Mouse (Mus musculus) macrophage (primary cell): ENCODE results near the gene Gpr132. TPM values are rescaled to one million over a fixed set of nuclear protein-coding genes. Genes with fewer than 3 reads are reported as not detected.

Experiments used
- H3K27ac ChIP-seq: fragments of 350-480 bp; formaldehyde crosslinking; 2 replicates; pipeline ENCODE4 v1.9.0; 2021
- H3K36me3 ChIP-seq: fragments of 350-480 bp; formaldehyde crosslinking; 2 replicates; pipeline ENCODE4 v1.9.0; 2021; ENCODE audit errors: inconsistent target
- H3K4me3 ChIP-seq: fragments of 350-480 bp; formaldehyde crosslinking; 2 replicates; pipeline ENCODE4 v1.9.0; 2021; ENCODE audit errors: inconsistent target
- H3K79me2 ChIP-seq: fragments of 350-480 bp; formaldehyde crosslinking; 2 replicates; pipeline ENCODE4 v1.9.0; 2021; ENCODE audit errors: inconsistent target
- WGBS: methylation state at CpG from one replicate; pipeline ENCODE4 v1.1.7; 2026; ENCODE audit warnings: inconsistent platforms; ENCODE audit not compliant: missing documents; 5-methylcytosine and 5-hydroxymethylcytosine counted together
- polyA plus RNA-seq: library from polyadenylated mRNA; stranded (reverse); fragments of 250-400 nt; gene quantifications from 3 replicates; pipeline ENCODE4 v1.2.4, GENCODE M21; 2018; ENCODE audit warnings: inconsistent platforms

Gene Gpr132
- polyA plus RNA-seq, 1 experiment from 2014 or later, result 2.0 TPM

DNA sequence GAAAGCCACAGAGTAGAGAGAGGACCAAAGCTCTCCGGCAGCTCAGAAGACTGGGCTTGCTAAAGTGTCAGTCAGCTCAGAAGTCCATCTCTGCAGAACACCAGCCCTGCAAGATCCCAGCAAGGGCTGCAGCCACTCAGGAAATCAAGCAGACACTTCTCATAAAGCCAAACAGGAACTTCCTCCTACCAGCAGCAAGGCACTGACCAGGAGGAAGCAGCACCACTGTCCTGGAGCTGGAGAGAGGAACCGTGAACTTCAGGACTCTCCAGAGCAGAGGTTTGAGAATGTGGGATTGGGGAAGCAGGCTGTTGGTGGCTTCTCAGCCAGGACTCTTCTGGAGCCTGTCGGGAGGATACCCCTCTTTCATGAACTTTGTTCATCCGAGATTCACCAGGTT is 26.9 kb upstream of the Gpr132 start:
- Histone ChIP-seq H3K4me3 (no peak overlapping the region), H3K27ac (peak overlapping the region; percentile 90), H3K36me3 (no peaks in the 10 kb centered on the region), H3K79me2 (no peaks in the 10 kb centered on the region)
- WGBS, result 12% methylated on average over 4 of the region's 4 CpGs

DNA sequence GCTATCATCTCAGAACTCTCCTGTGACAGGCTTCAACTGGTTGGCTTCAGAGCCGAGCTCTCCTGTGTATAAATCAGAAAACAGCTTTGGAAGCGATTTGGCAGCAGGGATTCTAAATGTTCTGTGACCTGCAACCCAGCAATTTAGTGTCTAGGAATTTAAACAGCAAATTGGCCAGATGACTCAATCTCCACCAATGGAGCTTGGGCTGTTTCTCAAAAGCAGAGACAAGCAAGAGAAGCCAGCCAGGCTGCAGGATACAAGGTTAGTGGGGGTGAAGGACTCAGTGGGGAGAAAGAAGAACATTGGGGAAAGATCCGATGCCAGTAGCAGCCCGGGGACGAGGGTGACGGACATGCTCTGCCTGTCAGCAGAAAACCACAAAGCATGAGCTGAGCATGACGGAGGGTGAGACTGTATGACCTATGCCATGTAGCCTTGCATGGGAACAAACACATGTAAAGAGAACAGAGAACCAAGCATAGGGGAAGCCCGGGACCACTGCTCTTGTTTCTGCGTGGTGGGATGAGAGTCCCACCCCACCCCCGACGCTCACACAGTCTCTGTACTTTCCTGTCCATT is 26.4 kb upstream of the Gpr132 start:
- Histone ChIP-seq H3K4me3 (no peak overlapping the region), H3K36me3 (no peaks in the 10 kb centered on the region), H3K27ac (peak overlapping the region; percentile 90), H3K79me2 (no peaks in the 10 kb centered on the region)
- 22% methylated on average over 11 of the region's 11 CpGs for WGBS

DNA sequence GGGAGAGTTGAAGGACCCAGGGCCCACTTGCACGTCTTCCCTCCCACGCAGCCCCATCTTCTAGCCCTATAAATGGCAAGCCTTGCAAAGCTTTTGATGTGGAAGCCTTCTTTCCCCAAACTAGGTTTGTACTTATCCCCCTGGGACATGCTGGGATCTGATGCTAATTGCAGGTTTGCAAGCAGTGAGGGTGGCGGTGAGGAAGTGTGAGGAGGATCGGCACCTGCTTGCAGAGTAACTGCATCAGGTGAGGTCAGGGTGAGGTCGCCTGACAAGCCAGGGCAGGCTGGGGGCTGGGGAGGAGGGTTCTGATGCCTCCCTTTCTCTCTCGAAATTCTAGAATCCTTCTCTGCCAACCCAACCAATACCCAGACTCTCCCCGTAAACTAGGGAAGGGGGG is 17.4 kb upstream of the Gpr132 start:
- 88% methylated on average over 6 of the region's 7 CpGs for WGBS
- H3K4me3 ChIP-seq, result no peak overlapping the region
- H3K27ac ChIP-seq, result no peak overlapping the region
- no peaks in the 10 kb centered on the region for H3K36me3 ChIP-seq
- no peaks in the 10 kb centered on the region for H3K79me2 ChIP-seq

DNA sequence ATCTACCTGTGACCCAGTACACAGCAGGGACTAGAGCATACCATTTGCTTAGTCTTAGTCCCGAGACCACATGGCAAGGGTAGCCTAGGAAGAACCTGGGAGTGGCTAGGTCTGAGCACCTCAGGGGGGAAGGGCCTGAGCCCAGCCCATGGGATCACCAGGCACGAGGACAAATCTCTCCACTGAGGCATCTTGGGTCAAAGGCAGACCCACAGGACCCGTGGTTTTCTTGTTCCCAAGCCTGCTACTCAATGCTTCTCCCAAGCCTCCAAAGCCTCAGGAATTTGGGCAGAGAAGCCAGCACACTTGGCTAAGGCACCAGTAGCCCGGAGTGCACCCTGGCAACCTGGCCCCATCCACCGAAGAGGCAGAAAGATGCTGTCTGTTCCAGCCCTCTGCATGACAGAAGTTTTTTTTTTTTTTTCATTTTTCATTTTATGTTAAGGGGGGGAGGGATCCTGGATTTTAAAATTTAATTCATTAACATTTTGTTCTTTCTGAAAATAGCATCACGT is 13.3 kb upstream of the Gpr132 start:
- 96% methylated on average over 6 of the region's 6 CpGs for WGBS
- Histone ChIP-seq H3K36me3 (no peaks in the 10 kb centered on the region), H3K4me3 (no peak overlapping the region), H3K27ac (no peak overlapping the region), H3K79me2 (no peaks in the 10 kb centered on the region)

DNA sequence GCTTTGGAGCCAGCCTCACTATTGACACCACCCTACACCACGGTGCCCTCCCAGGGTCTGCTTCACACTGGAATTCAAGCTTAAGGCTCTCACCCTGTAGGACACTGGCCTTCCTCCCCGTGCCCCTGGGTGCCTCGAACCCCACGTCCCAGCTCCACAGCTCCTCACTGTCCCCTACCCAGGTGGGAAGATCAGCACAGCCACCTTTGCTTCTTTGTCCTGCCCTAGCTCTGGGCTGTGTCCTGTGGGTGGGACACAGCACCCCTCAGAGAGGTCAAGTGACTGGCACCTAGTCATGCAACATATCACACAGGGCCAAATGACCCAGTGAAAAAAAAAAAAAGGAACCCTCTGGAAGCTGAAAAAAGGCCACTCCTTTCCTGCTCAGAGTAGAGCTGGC is 12.6 kb upstream of the Gpr132 start:
- WGBS, result 93% methylated on average over 4 of the region's 4 CpGs

DNA sequence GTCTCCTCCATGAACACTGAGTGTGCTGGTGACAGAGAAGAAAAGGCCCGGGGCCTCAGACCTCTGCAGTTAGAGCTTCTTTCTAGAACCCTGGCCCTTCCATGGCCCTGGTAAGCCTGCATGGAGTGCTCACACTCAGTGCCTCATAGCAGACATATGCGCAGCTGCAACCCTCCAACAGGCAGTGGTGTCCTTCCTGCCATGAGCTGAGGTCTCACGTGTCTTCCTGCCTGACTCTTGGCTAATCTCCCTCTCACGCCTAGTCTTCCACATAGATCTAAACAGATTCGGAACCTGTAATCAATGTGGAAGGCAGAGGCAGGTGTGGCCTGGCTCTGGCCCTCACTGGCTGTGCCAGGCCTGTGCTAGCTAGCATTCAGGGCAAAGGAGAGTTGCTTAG is 11.7 kb upstream of the Gpr132 start:
- Histone ChIP-seq H3K79me2 (no peaks in the 10 kb centered on the region), H3K27ac (no peak overlapping the region), H3K4me3 (no peak overlapping the region), H3K36me3 (no peaks in the 10 kb centered on the region)
- WGBS, result 43% methylated on average over 5 of the region's 5 CpGs

More for the DNA sequence above, 12.6 kb upstream of the Gpr132 start:
- Histone ChIP-seq H3K36me3 (no peaks in the 10 kb centered on the region), H3K4me3 (no peak overlapping the region), H3K79me2 (no peaks in the 10 kb centered on the region), H3K27ac (no peak overlapping the region)

DNA sequence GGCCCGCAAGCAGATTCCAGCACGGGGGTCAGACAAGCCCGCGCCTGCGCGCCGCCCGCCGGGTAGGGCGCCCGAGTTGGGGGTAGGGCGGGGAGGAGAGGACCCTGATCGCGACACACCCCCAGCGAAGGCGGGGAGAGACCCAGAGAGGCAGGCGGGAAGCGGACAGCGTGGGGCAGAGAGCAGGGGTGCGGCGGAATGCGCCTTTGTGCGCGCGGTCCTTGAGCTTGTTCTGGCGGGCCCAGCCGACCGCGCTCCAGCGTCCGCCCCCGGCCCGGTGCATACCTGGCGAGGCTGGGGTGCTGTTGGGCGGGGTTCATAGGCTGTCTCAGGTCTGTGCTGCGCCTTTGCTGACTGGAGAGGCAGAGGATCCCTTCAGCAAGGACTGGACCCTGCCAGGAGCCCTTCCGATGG is 9.6 kb upstream of the Gpr132 start:
- no peaks in the 10 kb centered on the region for H3K79me2 ChIP-seq
- no peaks in the 10 kb centered on the region for H3K36me3 ChIP-seq
- no peak overlapping the region for H3K27ac ChIP-seq
- 8% methylated on average over 34 of the region's 37 CpGs for WGBS
- H3K4me3 ChIP-seq, result no peak overlapping the region

DNA sequence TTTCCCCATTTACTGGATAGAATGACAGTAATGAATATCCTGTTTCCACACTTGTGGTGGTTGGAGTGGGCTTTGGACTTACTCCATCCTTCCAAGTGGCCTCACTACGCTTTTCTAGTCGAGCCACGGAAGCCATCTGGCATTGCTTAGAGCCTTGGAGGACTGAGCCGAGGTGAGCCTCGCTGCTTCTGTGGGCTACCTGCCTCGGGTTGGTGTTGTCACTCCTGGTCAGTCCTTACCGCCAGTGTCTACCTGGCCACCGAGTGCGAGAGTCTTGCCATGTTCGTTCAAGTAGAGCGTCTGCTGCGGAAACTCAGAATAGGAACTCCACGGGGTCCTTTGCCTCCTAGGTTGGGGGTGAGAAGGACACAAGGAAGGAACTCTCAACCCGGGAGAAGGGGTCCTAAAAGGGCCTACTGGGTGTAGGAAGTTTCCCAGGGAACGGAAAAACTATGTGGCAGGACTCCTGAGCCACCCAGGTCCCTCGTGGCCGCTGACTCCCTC is 9.1 kb upstream of the Gpr132 start:
- Histone ChIP-seq H3K4me3 (no peak overlapping the region), H3K36me3 (no peaks in the 10 kb centered on the region), H3K79me2 (no peaks in the 10 kb centered on the region), H3K27ac (no peak overlapping the region)
- WGBS, result 13% methylated on average over 17 of the region's 17 CpGs

DNA sequence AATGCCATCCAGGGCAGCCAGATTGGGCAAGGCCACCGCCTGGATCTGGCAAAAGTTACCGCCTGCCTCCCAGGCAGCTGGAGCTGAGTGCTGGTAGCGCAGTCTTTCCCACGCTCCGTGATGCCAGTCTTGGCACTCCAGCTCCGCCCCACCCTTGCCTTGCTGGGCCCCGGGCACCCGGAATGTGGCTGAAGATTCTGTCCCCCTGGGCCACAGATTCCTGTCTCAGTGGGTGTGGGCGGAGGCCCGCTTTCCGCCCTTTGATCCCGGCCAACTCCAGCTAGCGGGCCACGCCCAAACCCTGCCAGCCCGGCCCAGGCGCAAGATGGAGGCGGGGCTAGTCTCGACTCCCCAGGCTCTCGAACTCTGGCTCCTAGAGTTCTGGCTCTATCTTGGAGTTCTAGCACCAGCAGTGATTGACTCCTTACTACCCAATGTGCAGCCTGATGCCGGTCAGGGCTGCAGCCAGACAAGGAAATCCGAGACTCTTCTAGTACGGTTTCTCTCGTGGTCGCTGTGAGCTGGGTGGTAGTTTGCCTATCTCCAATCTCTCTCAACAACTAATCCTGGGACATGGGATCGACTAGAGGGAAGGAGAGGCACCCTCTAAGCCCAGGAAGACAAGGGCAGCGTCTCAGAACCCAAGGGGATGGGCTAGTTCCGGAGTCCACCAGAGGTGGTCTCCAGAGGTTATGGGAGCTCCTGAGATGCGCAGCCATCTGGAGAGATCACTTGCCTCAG is 8.5 kb upstream of the Gpr132 start:
- WGBS, result 9% methylated on average over 28 of the region's 28 CpGs
- H3K4me3 ChIP-seq, result no peak overlapping the region

DNA sequence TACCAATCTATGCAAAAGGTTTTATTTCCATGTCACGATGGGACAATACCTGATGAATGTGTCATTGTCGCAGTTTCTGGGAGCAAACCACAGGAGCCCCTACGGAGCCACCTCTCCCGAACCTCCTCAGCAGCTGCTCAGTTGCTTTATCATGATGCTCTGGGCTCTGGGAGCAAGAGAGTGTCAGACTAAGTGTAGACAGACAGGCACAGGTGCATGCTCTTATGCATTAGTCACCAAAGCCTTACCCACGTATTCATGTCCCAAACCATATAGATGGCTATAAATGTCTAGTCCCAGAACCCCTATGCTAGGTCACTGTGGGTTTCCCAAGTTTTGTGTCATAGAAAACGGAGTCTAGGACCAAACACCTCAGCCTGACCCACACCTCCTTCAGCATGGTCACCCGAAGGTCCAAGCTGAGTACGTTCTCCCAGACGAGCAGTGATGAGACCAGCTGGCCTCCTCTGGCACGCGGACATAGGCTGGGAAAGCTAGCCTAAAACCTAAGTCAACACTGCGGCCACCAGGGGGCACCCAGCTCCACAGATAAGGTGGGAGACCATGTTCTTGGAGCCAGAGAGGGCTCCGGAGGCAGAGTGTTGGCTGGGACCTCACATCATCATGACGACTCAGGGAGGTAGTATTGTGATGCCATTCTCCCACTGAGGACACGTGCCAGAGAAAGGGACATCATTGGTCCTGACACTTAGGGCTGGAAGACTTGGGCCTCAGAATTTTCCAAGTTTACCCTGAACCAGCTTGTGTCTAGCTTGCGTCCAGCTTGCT is 7.4 kb upstream of the Gpr132 start:
- H3K27ac ChIP-seq, result no peak overlapping the region
- no peak overlapping the region for H3K4me3 ChIP-seq
- 30% methylated on average over 16 of the region's 16 CpGs for WGBS
- no peaks in the 10 kb centered on the region for H3K79me2 ChIP-seq
- H3K36me3 ChIP-seq, result no peaks in the 10 kb centered on the region

More for the DNA sequence above, 8.5 kb upstream of the Gpr132 start:
- no peaks in the 10 kb centered on the region for H3K36me3 ChIP-seq
- H3K27ac ChIP-seq, result no peak overlapping the region
- H3K79me2 ChIP-seq, result no peaks in the 10 kb centered on the region

DNA sequence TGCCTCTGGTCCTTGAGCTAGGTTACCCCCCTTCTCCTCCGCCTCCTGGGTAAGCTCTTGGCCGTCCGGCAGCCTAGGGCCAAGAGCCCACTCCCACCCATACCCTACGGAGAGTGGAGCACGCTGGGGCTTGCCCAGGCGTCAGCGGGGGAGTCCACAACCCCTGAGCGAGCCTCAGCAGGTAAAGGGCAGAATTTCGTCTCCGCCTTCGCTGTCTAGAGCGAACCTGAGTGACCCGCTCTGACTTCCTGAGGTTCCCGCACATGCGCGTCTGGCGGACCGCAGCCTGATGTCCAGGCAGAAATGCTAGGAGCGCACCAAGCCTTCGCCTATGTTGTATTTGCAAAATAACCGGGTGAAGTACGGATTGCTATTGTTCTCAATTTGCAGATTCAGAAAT is 6.2 kb upstream of the Gpr132 start:
- Histone ChIP-seq H3K79me2 (no peaks in the 10 kb centered on the region), H3K4me3 (no peak overlapping the region), H3K27ac (no peak overlapping the region), H3K36me3 (no peaks in the 10 kb centered on the region)
- 52% methylated on average over 22 of the region's 22 CpGs for WGBS

DNA sequence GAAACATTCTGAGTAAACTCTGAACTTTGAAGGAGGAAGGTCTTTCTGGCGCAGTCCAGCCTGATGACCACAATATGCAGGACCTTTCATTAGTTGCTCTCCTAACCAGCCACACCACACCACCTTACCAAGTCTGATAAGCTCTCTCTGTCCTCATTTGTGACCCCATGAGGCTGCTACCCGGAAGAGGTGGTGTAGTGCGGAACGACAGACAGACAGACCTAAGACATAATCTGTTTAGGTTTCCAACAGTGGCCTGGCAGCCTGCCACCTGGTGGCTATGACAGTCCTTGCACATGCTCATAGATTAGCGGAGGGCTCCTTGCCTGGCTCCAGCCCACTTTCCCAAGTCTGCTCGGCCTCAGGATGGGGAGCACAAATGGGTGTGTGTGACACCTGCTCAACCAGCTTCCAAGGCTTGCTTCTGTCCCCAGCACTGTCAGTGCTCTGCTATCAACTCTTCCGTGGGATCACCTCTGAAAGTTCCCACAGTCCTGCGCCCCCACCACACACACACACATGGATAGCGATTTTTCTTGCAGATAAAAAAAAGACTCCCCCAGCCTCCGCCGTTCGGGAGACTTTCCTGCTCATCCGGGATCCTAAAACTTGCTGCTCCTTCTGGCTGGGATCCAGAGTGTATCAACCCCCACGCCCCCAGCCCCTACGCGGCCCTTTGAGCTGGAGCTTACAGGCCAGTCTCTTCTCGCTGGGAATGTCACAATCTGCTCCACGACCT is 5.6 kb upstream of the Gpr132 start:
- WGBS, result 21% methylated on average over 18 of the region's 18 CpGs
- Histone ChIP-seq H3K36me3 (no peaks in the 10 kb centered on the region), H3K79me2 (no peaks in the 10 kb centered on the region), H3K4me3 (no peak overlapping the region), H3K27ac (no peak overlapping the region)

DNA sequence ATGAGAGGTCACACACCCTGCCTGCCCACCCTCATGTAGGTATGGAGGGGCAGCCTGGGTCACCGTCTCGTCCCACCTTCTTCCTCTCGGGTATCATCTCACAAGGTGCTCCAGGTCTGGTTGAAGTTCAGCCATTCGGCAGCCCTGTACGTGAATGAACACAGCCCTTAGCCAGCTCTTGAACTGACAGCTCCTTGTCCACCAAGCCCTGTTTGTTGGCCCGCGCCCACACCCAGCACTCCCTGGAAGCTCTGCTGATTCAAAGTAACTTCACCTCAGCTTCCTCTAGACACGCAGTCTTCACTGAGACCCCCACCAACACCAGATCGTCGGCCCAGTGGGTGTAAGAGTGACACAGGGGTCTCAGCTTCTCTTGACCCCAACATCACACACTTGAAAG is 5.0 kb upstream of the Gpr132 start:
- Histone ChIP-seq H3K27ac (no peak overlapping the region), H3K4me3 (no peak overlapping the region)
- 96% methylated on average over 9 of the region's 10 CpGs for WGBS

DNA sequence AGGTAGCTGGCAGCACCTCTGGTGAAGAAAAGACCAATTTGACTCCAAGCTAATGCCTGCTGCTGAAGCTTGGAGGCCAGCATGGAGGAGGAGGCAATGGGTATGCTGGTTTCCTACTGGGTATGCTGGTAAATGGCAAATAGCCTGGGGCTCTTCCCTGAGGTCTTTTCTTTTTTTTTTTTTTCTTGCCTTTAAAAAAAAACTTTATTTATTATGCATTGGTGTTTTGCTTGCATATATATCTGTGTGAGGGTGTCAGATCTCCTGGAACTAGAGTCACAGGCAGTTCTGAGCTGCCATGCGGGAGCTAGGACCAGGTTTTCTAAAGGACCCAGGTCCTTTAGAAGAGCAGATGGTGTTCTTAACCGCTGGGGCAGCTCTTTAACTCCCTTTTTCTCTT is 3.2 kb upstream of the Gpr132 start:
- Histone ChIP-seq H3K36me3 (no peaks in the 10 kb centered on the region), H3K27ac (no peak overlapping the region), H3K79me2 (no peaks in the 10 kb centered on the region), H3K4me3 (no peak overlapping the region)
- 97% methylated on average over 2 of the region's 2 CpGs for WGBS

More for the DNA sequence above, 5.0 kb upstream of the Gpr132 start:
- no peaks in the 10 kb centered on the region for H3K79me2 ChIP-seq
- H3K36me3 ChIP-seq, result no peaks in the 10 kb centered on the region
